Mouse (Mus musculus) forebrain, embryonic 12.5 days (tissue): ENCODE measurements around the gene Gtf2i. TPM values are rescaled to one million over a fixed set of nuclear protein-coding genes. Genes with fewer than 3 reads are reported as not detected.
"Not testable (repeated sequence)": the region's sequence is repeated elsewhere in the genome, so short reads cannot be mapped to it uniquely, and the experiment has no call there.

Experiments
- ATAC-seq: fragments of 200-750 bp; cut with Nextera tagmentation; 2 replicates; pipeline ENCODE4 v1.8.0; 2017; ENCODE audit warnings: moderate TSS enrichment; ENCODE audit not compliant: low FRiP score
- H3K27ac ChIP-seq: fragments of 300-500 bp; sonication (generic); 2 replicates; pipeline ENCODE4 v1.5.1; 2016; ENCODE audit warnings: mild to moderate bottlenecking
- H3K27me3 ChIP-seq: fragments of 300-500 bp; sonication (generic); 2 replicates; pipeline ENCODE4 v1.6.1; 2016; ENCODE audit warnings: mild to moderate bottlenecking
- H3K36me3 ChIP-seq: fragments of 300-500 bp; sonication (generic); replicated peaks from 2 replicates; pipeline ENCODE4 v1.6.1; 2016; ENCODE audit warnings: mild to moderate bottlenecking
- H3K4me1 ChIP-seq: fragments of 300-500 bp; sonication (generic); 2 replicates; pipeline ENCODE4 v1.6.1; 2016
- H3K4me2 ChIP-seq: fragments of 300-500 bp; sonication (generic); 2 replicates; pipeline ENCODE4 v1.6.1; 2016; ENCODE audit warnings: mild to moderate bottlenecking, moderate library complexity
- H3K4me3 ChIP-seq: fragments of 300-500 bp; sonication (generic); replicated peaks from 2 replicates; pipeline ENCODE4 v1.5.1; 2016; ENCODE audit warnings: mild to moderate bottlenecking
- H3K9ac ChIP-seq: fragments of 300-500 bp; sonication (generic); 2 replicates; pipeline ENCODE4 v1.6.1; 2016; ENCODE audit warnings: mild to moderate bottlenecking
- H3K9me3 ChIP-seq: fragments of 300-500 bp; sonication (generic); 2 replicates; pipeline ENCODE4 v1.6.1; 2016
- WGBS: fragments of 180-500 bp; shearing (Covaris S2); methylation state at CpG from one replicate; pipeline ENCODE4 v1.1.7; 2016; 5-methylcytosine and 5-hydroxymethylcytosine counted together
- polyA plus RNA-seq: library from polyadenylated mRNA; unstranded; fragments of >200 nt; fragmentation: Nextera tagmentation; extraction: Ambion mirVana; gene quantifications from 2 replicates; pipeline ENCODE4 v1.2.1, GENCODE M21; 2016

The Gtf2i gene
- polyA plus RNA-seq, 1 experiment from 2014 or later = 245 TPM

DNA sequence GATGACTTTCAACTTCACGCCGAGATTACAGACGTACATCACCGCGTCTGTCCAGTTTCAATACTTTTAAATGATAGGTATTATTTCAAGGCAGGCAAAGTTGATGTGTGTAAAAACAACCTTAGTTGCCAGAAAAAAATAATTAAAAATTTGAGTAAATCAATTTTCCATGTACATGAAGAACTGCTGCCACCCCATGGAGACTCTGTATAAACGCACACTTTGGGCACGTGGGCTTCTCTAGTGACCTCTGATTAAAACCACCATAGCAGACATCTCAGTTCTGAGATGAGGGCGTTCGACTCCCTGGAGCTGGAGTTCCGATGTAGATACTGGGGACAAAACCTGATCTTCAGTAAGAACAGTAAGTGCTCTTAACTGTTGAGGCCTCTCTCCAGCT lies 26.8 kb upstream of the Gtf2i start:
- no peak overlapping the region for H3K4me2 ChIP-seq
- no peak for ATAC-seq
- H3K36me3 ChIP-seq = no peaks in the 10 kb centered on the region
- no peaks in the 10 kb centered on the region for H3K4me1 ChIP-seq
- no peaks in the 10 kb centered on the region for H3K27me3 ChIP-seq
- H3K9me3 ChIP-seq = no peaks in the 10 kb centered on the region
- H3K4me3 ChIP-seq = no peak overlapping the region
- no peak overlapping the region for H3K27ac ChIP-seq
- WGBS = 79% methylated on average over 10 of the region's 10 CpGs
- no peak overlapping the region for H3K9ac ChIP-seq

DNA sequence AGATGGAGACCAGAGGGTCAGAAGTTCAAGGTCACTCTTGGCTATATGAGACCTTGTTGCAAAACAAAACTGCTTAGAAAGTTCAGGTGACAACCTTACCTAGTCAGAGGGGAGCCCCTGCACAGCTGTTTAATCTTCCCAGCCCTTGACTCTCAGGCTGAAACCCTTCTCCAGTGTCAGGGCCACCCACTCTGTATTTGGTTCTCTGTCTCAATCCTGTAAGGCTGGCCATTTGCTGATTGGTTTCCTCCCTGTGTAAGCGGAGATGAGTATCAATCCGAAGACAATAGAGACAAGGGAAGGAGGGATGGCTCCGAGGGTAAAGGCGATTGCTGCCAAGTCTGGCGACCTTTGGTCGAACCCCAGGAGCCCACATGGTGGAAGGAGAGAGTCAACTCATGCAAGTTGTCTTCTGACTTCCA lies 25.6 kb upstream of the Gtf2i start:
- no peaks in the 10 kb centered on the region for H3K36me3 ChIP-seq
- WGBS = 27% methylated on average over 6 of the region's 6 CpGs
- no peak for ATAC-seq
- no peaks in the 10 kb centered on the region for H3K9me3 ChIP-seq
- no peak overlapping the region for H3K9ac ChIP-seq
- no peak overlapping the region for H3K4me3 ChIP-seq
- no peak overlapping the region for H3K4me2 ChIP-seq
- H3K27me3 ChIP-seq = no peaks in the 10 kb centered on the region
- no peak overlapping the region for H3K27ac ChIP-seq
- no peaks in the 10 kb centered on the region for H3K4me1 ChIP-seq

DNA sequence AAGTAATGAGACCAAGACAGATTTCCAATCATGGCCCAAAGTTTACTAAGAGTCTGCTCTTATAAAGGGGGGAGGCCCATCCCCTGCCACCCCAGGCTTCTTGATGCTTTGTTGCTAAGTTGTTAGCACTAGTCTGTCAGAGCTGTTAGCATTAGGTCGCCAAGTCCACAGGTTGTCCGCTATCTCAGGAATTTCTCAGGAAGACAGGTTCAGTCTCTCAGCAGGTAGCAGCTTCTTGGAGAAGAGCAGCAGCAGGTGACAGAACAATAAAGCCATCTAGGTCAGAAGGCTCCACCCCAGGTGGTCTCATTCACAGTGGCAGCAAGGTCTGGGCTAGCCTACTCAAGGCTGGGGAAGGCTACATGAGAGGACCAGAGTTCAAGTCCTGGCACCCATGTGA lies 22.5 kb upstream of the Gtf2i start:
- H3K36me3 ChIP-seq, H3K4me1 ChIP-seq, H3K4me3 ChIP-seq, H3K4me2 ChIP-seq, H3K9me3 ChIP-seq, H3K27me3 ChIP-seq, H3K9ac ChIP-seq, ATAC-seq, H3K27ac ChIP-seq: not testable (repeated sequence)
- 72% methylated on average over 2 of the region's 2 CpGs for WGBS

GRCm38 (mm10) chr5:134332743-134333142 lies 18.2 kb upstream of the Gtf2i start:
- 0 out of 2 replicates have a peak overlapping the region, but pooled peaks have one; percentile 25 for H3K27ac ChIP-seq
- whole genome bisulfite sequencing = 25% methylated on average over 8 of the region's 8 CpGs
- peaks cover 4% of the 10 kb centered on the region for H3K4me1 ChIP-seq
- no peak overlapping the region for H3K4me3 ChIP-seq
- no peaks in the 10 kb centered on the region for H3K27me3 ChIP-seq
- H3K9me3 ChIP-seq = no peaks in the 10 kb centered on the region
- no peak overlapping the region for H3K9ac ChIP-seq
- H3K4me2 ChIP-seq = no peak overlapping the region
- no peak for ATAC-seq
- no peaks in the 10 kb centered on the region for H3K36me3 ChIP-seq

DNA sequence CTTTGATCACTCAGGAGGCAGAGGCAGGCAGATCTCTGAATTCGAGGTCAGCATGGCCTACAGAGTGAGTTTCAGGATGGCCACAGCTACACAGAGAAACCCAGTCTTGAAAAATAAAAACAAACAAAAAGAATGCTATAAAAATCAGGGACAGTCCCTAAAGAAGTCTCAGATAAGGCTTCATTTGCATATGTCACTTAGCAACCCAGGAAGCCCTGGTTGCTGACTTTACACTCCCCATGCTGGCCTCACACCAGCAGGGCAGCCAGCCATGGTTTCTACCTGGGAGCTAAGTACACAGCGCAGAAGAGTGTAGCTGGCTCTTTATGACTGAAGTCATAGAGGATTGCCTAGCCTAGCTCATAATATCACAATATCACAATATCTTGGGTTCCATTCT lies 15.5 kb upstream of the Gtf2i start:
- H3K27ac ChIP-seq = no peak overlapping the region
- peaks cover 4% of the 10 kb centered on the region for H3K4me1 ChIP-seq
- H3K9ac ChIP-seq = no peak overlapping the region
- no peak overlapping the region for H3K4me2 ChIP-seq
- no peak for ATAC-seq
- 91% methylated on average over 2 of the region's 2 CpGs for WGBS
- H3K9me3 ChIP-seq = no peaks in the 10 kb centered on the region
- H3K36me3 ChIP-seq = no peaks in the 10 kb centered on the region
- H3K27me3 ChIP-seq = no peaks in the 10 kb centered on the region
- H3K4me3 ChIP-seq = no peak overlapping the region

- Histone ChIP-seq H3K4me3 (no peak overlapping the region), H3K27ac (no peak overlapping the region), H3K9ac (no peak overlapping the region), H3K4me1 (peaks cover 4% of the 10 kb centered on the region), H3K27me3 (no peaks in the 10 kb centered on the region), H3K36me3 (no peaks in the 10 kb centered on the region), H3K9me3 (no peaks in the 10 kb centered on the region), H3K4me2 (no peak overlapping the region)
- no peak for ATAC-seq
- 19% methylated on average over 4 of the region's 4 CpGs for WGBS
These were observed 14.8 kb upstream of the Gtf2i start for GRCm38 (mm10) chr5:134329311-134329710.

GRCm38 (mm10) chr5:134328482-134329001 lies 14.0 kb upstream of the Gtf2i start:
- Histone ChIP-seq H3K9ac (no peak overlapping the region), H3K36me3 (no peaks in the 10 kb centered on the region), H3K9me3 (no peaks in the 10 kb centered on the region), H3K4me3 (no peak overlapping the region), H3K4me1 (peaks cover 4% of the 10 kb centered on the region), H3K4me2 (no peak overlapping the region), H3K27ac (no peak overlapping the region), H3K27me3 (no peaks in the 10 kb centered on the region)
- ATAC-seq = no peak
- WGBS = 91% methylated on average over 6 of the region's 6 CpGs

- no peaks in the 10 kb centered on the region for H3K9me3 ChIP-seq
- WGBS = 81% methylated on average over 13 of the region's 13 CpGs
- no peak overlapping the region for H3K27ac ChIP-seq
- no peaks in the 10 kb centered on the region for H3K27me3 ChIP-seq
- ATAC-seq = no peak
- no peak overlapping the region for H3K4me2 ChIP-seq
- no peaks in the 10 kb centered on the region for H3K4me1 ChIP-seq
- no peak overlapping the region for H3K4me3 ChIP-seq
- no peaks in the 10 kb centered on the region for H3K36me3 ChIP-seq
- H3K9ac ChIP-seq = no peak overlapping the region
These were observed 11.5 kb upstream of the Gtf2i start for GRCm38 (mm10) chr5:134325856-134326566.

GRCm38 (mm10) chr5:134323869-134324268 lies 9.3 kb upstream of the Gtf2i start:
- Histone ChIP-seq H3K27ac (no peak overlapping the region), H3K9me3 (no peaks in the 10 kb centered on the region), H3K4me3 (no peak overlapping the region), H3K4me1 (no peaks in the 10 kb centered on the region), H3K9ac (no peak overlapping the region), H3K4me2 (no peak overlapping the region), H3K27me3 (no peaks in the 10 kb centered on the region), H3K36me3 (no peaks in the 10 kb centered on the region)
- 48% methylated on average over 2 of the region's 2 CpGs for WGBS
- no peak for ATAC-seq

DNA sequence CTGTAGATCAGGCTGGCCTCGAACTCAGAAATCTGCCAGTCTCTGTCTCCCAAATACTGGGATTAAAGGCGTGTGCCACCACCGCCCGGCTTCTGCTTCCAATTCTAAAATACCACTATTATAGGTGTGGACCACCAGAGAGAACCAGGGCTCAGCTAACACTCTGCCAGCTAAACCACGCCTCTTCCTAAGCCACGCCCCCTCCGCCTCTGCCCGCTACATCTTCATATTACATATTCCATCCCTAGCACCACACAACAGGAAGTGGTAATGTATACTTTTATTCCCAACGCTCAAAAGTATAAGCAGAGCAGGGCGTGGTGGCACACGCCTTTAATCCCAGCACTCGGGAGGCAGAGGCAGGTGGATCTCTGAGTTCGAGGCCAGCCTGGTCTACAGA lies 8.8 kb upstream of the Gtf2i start:
- Histone ChIP-seq H3K9me3 (no peaks in the 10 kb centered on the region), H3K4me3 (no peak overlapping the region), H3K36me3 (no peaks in the 10 kb centered on the region), H3K9ac (no peak overlapping the region), H3K4me2 (no peak overlapping the region), H3K27me3 (no peaks in the 10 kb centered on the region), H3K4me1 (no peaks in the 10 kb centered on the region), H3K27ac (no peak overlapping the region)
- WGBS = 94% methylated on average over 13 of the region's 13 CpGs
- no peak for ATAC-seq

- Histone ChIP-seq H3K9ac (no peak overlapping the region), H3K4me3 (no peak overlapping the region), H3K9me3 (no peaks in the 10 kb centered on the region), H3K27ac (no peak overlapping the region), H3K27me3 (no peaks in the 10 kb centered on the region), H3K4me2 (no peak overlapping the region), H3K36me3 (no peaks in the 10 kb centered on the region), H3K4me1 (no peaks in the 10 kb centered on the region)
- no peak for ATAC-seq
- WGBS = 90% methylated on average over 13 of the region's 13 CpGs
These were observed 7.8 kb upstream of the Gtf2i start for GRCm38 (mm10) chr5:134322355-134322754.

- H3K4me1 ChIP-seq = peaks cover 4% of the 10 kb centered on the region
- ATAC-seq = no peak
- no peaks in the 10 kb centered on the region for H3K9me3 ChIP-seq
- no peak overlapping the region for H3K4me2 ChIP-seq
- H3K9ac ChIP-seq = no peak overlapping the region
- no peak overlapping the region for H3K4me3 ChIP-seq
- H3K27me3 ChIP-seq = no peaks in the 10 kb centered on the region
- no peaks in the 10 kb centered on the region for H3K36me3 ChIP-seq
- 70% methylated on average over 7 of the region's 7 CpGs for WGBS
- H3K27ac ChIP-seq = no peak overlapping the region
These were observed 7.1 kb upstream of the Gtf2i start for GRCm38 (mm10) chr5:134321699-134322098.

DNA sequence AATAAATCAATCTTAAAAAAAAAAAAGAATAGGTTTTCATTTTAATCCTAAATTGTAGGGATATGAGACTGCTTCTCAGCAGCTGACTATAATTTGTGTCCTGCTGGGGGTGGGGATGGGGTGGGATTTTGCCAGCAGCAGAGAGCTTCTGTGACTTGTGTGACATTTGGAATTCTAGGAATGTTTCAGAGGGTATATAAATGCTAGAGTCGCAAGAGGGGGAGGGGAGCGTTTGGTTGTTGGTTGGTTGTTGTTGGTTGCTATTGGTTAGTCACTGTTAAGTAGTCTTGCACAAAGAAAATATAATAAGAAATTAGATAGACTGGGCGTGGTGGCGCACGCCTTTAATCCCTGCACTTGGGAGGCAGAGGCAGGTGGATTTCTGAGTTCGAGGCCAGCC lies 4.3 kb upstream of the Gtf2i start:
- Histone ChIP-seq H3K9ac (no peak overlapping the region), H3K36me3 (no peaks in the 10 kb centered on the region), H3K9me3 (no peaks in the 10 kb centered on the region), H3K4me1 (peaks cover 16% of the 10 kb centered on the region), H3K4me3 (no peak overlapping the region), H3K4me2 (no peak overlapping the region), H3K27ac (no peak overlapping the region), H3K27me3 (no peaks in the 10 kb centered on the region)
- WGBS = 94% methylated on average over 6 of the region's 6 CpGs
- ATAC-seq = no peak
